Mouse (Mus musculus) forebrain, embryonic 14.5 days (tissue): ENCODE data around the gene Cxcr1. TPM values are rescaled to one million over a fixed set of nuclear protein-coding genes. Genes with fewer than 3 reads are reported as not detected.

Experiments used
- ATAC-seq: fragments of 200-750 bp; cut with Nextera tagmentation; 2 replicates; pipeline ENCODE4 v1.8.0; 2017; ENCODE audit warnings: mild to moderate bottlenecking, moderate library complexity
- DNase-seq: peaks from one replicate; pipeline ENCODE4 v3.0.0-alpha.2; 2015; ENCODE audit warnings: low spot score
- H3K27ac ChIP-seq: fragments of 300-500 bp; sonication (generic); 2 replicates; pipeline ENCODE4 v1.5.1; 2014; ENCODE audit warnings: low read depth, mild to moderate bottlenecking, control low read depth, low read length, moderate library complexity
- H3K27me3 ChIP-seq: fragments of 300-500 bp; sonication (generic); replicated peaks from 2 replicates; pipeline ENCODE4 v1.6.1; 2014; ENCODE audit warnings: low read length, control low read depth, mixed read lengths; ENCODE audit not compliant: control insufficient read depth, insufficient read depth
- H3K36me3 ChIP-seq: fragments of 300-500 bp; sonication (generic); 2 replicates; pipeline ENCODE4 v1.6.1; 2014; ENCODE audit warnings: low read length, control low read depth; ENCODE audit not compliant: control insufficient read depth, insufficient read depth
- H3K4me1 ChIP-seq: fragments of 300-500 bp; sonication (generic); 2 replicates; pipeline ENCODE4 v1.6.1; 2014; ENCODE audit warnings: antibody characterized with exemption, low read length, control low read depth; ENCODE audit not compliant: control insufficient read depth, insufficient read depth
- H3K4me2 ChIP-seq: fragments of 300-500 bp; sonication (generic); 2 replicates; pipeline ENCODE4 v1.6.1; 2014; ENCODE audit warnings: mild to moderate bottlenecking, control low read depth, low read length
- H3K4me3 ChIP-seq: fragments of 300-500 bp; sonication (generic); 2 replicates; pipeline ENCODE4 v1.5.1; 2014; ENCODE audit warnings: low read depth, low read length, control low read depth
- H3K9ac ChIP-seq: fragments of 300-500 bp; sonication (generic); 2 replicates; pipeline ENCODE4 v1.6.1; 2014; ENCODE audit warnings: mild to moderate bottlenecking, low read length, control low read depth, moderate library complexity
- H3K9me3 ChIP-seq: fragments of 300-500 bp; sonication (generic); replicated peaks from 2 replicates; pipeline ENCODE4 v1.6.1; 2016; ENCODE audit warnings: low read length, control low read depth, mixed read lengths; ENCODE audit not compliant: control insufficient read depth
- WGBS: fragments of 180-500 bp; shearing (Covaris S2); extraction: QIAGEN DNeasy Blood & Tissue Kit; methylation state at CpG from one replicate; pipeline ENCODE4 v1.1.7; 2014; 5-methylcytosine and 5-hydroxymethylcytosine counted together
- polyA plus RNA-seq: library from polyadenylated mRNA; unstranded; fragments of >200 nt; fragmentation: Nextera tagmentation; extraction: Ambion mirVana; gene quantifications from 2 replicates; pipeline ENCODE4 v1.2.1, GENCODE M21; 2014

Gene Cxcr1
- not detected in 2 replicates for polyA plus RNA-seq

DNA sequence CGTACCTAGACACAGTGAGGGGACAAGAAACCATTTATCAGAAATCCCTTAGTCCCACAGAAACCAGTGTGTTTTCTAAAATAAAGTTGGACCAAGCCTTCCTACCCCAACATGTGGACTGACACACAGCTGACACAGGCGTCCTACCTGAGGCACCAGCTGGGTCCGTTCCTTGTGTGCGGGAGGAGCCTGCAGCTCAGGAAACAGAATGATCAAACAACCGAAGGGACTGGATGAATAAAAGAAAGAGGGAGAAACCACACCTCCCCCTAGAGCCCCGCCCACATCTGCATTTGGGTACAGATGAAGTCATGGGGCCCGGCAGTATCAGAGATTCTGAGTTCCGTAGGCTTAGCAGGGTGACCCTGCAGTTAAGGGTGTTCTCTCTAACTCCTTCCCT is at the start of gene Cxcr1:
Gene Cxcr1, minus strand, starts transcription at position 187 of the 400 bp plus-strand sequence.
- Histone ChIP-seq H3K4me1 (no peaks in the 10 kb centered on the region), H3K9ac (no peak within 1 kb of the TSS), H3K36me3 (no peaks in the 10 kb centered on the region), H3K4me2 (no peak within 1 kb of the TSS), H3K9me3 (no peaks in the 10 kb centered on the region), H3K27ac (no peak within 1 kb of the TSS), H3K27me3 (no peaks in the 10 kb centered on the region), H3K4me3 (no peak within 1 kb of the TSS)
- 76% methylated on average over 8 of the region's 8 CpGs for WGBS
- ATAC-seq (no peak), DNase-seq (no peak)

DNA sequence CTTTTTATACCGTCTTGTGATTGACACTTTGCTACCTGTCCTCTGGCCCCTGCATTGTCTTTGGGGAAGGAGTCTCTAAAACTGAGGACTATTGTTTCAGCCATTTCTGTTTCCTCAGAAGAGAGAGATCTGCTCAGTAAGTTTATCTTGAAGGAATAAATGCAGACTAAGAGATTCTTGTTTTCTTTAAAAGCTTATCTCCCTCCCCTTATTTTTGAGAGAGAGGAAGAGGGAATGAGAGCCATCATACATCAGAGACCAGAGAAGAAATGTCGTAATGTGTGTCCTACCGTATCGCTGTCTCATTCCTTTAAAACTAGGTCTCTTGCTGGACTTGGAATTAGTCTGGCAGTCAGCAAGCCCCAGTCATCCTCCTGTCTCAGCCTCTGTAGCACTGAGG is 46.4 kb upstream of the Cxcr1 start:
- no peak overlapping the region for H3K9ac ChIP-seq

DNA sequence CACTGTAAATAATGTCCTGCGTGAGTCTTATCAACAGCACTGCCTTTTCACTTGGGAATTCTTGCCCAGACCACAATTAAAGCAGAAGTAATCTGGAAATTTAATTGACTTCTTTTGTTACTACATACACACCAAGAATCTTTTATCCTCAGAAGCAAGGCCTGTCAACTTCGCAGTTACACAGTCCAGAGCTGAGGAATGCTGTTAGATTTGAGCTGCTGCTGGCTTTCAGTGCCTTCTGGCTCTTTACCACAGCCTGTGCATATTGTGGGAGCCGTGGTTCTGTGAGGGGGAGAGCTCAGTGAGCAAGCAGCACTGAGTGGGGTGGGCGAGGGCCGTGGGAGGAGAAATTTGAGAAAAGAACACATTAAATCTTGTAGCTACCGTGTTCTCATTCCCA is 45.9 kb upstream of the Cxcr1 start:
- H3K27me3 ChIP-seq = no peaks in the 10 kb centered on the region
- H3K9ac ChIP-seq = no peak overlapping the region
- H3K36me3 ChIP-seq = no peaks in the 10 kb centered on the region
- no peak for ATAC-seq
- H3K27ac ChIP-seq = no peak overlapping the region
- no peak overlapping the region for H3K4me3 ChIP-seq
- peaks cover 22% of the 10 kb centered on the region for H3K4me1 ChIP-seq
- H3K4me2 ChIP-seq = no peak overlapping the region
- no peaks in the 10 kb centered on the region for H3K9me3 ChIP-seq
- DNase-seq = no peak
- 72% methylated on average over 6 of the region's 6 CpGs for WGBS

More for the DNA sequence above, 46.4 kb upstream of the Cxcr1 start:
- DNase-seq = no peak
- no peaks in the 10 kb centered on the region for H3K9me3 ChIP-seq
- H3K4me1 ChIP-seq = peaks cover 22% of the 10 kb centered on the region
- H3K4me2 ChIP-seq = no peak overlapping the region
- no peak overlapping the region for H3K27ac ChIP-seq
- ATAC-seq = no peak
- H3K27me3 ChIP-seq = no peaks in the 10 kb centered on the region
- no peak overlapping the region for H3K4me3 ChIP-seq
- H3K36me3 ChIP-seq = no peaks in the 10 kb centered on the region
- 92% methylated on average over 4 of the region's 4 CpGs for WGBS

GRCm38 (mm10) chr1:74239618-74240017 is 45.2 kb upstream of the Cxcr1 start:
- no peak for DNase-seq
- peaks cover 22% of the 10 kb centered on the region for H3K4me1 ChIP-seq
- H3K4me2 ChIP-seq = peak overlapping the region; percentile 16; the same call in 1 of the 2 replicates
- no peaks in the 10 kb centered on the region for H3K27me3 ChIP-seq
- H3K9me3 ChIP-seq = no peaks in the 10 kb centered on the region
- H3K4me3 ChIP-seq = no peak overlapping the region
- H3K27ac ChIP-seq = no peak overlapping the region
- WGBS = 59% methylated on average over 11 of the region's 11 CpGs
- H3K9ac ChIP-seq = peak overlapping the region; percentile 23; the same call in 1 of the 2 replicates
- no peaks in the 10 kb centered on the region for H3K36me3 ChIP-seq
- ATAC-seq = no peak

- Histone ChIP-seq H3K4me3 (no peak overlapping the region), H3K9ac (peak overlapping the region; percentile 23; the same call in 1 of the 2 replicates), H3K9me3 (no peaks in the 10 kb centered on the region), H3K27me3 (no peaks in the 10 kb centered on the region), H3K27ac (no peak overlapping the region), H3K4me2 (peak overlapping the region; percentile 16; the same call in 1 of the 2 replicates), H3K36me3 (no peaks in the 10 kb centered on the region), H3K4me1 (peaks cover 22% of the 10 kb centered on the region)
- 63% methylated on average over 7 of the region's 7 CpGs for WGBS
- DNase-seq = no peak
- no peak for ATAC-seq
These were observed 44.7 kb upstream of the Cxcr1 start for GRCm38 (mm10) chr1:74239162-74239561.

DNA sequence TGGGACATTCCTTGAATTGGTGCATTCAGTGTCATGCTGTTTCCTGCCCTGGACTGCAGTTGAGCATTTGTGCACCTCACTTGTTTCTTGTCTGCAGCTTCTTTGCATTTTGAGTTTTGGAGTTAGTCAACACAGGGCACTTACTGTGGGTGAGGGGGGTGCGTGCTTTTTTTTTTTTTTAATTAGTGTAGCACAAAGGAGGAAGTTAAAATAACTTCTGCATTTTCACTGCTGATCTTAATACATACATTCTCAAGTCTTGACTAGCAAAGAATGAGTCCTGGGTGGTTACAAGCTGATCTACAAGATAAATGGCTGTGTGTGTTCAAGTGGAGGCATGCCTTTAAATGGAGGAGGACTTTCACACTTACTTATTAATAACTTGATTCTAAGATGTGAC is 43.7 kb upstream of the Cxcr1 start:
- H3K36me3 ChIP-seq = no peaks in the 10 kb centered on the region

GRCm38 (mm10) chr1:74237671-74238070 is 43.2 kb upstream of the Cxcr1 start:
- no peaks in the 10 kb centered on the region for H3K36me3 ChIP-seq
- H3K27ac ChIP-seq = no peak overlapping the region
- DNase-seq = no peak
- no peak for ATAC-seq
- peak overlapping the region; percentile 93 for H3K9ac ChIP-seq
- peak overlapping the region; percentile 82 for H3K4me2 ChIP-seq
- H3K9me3 ChIP-seq = no peaks in the 10 kb centered on the region
- peak overlapping the region; percentile 93 for H3K4me3 ChIP-seq
- H3K27me3 ChIP-seq = no peaks in the 10 kb centered on the region
- 49% methylated on average over 5 of the region's 5 CpGs for WGBS
- H3K4me1 ChIP-seq = peaks cover 22% of the 10 kb centered on the region

More for the DNA sequence above, 43.7 kb upstream of the Cxcr1 start:
- Histone ChIP-seq H3K27ac (no peak overlapping the region), H3K4me3 (peak overlapping the region; percentile 93), H3K27me3 (no peaks in the 10 kb centered on the region), H3K9ac (peak overlapping the region; percentile 93; the same call in 1 of the 2 replicates), H3K9me3 (no peaks in the 10 kb centered on the region), H3K4me1 (peaks cover 22% of the 10 kb centered on the region), H3K4me2 (peak overlapping the region; percentile 82)
- 70% methylated on average over 1 of the region's 1 CpGs for WGBS
- ATAC-seq = no peak
- DNase-seq = no peak

- H3K27ac ChIP-seq = peak overlapping the region; percentile 85
- H3K27me3 ChIP-seq = no peaks in the 10 kb centered on the region
- H3K9ac ChIP-seq = peak overlapping the region; percentile 93
- WGBS = under 1% methylated on average over 46 of the region's 57 CpGs
- H3K4me3 ChIP-seq = peak overlapping the region; percentile 93
- no peaks in the 10 kb centered on the region for H3K9me3 ChIP-seq
- ATAC-seq (peak; percentile 84), DNase-seq (peak; percentile 14)
- H3K4me2 ChIP-seq = peak overlapping the region; percentile 82
- no peaks in the 10 kb centered on the region for H3K36me3 ChIP-seq
- peaks cover 22% of the 10 kb centered on the region for H3K4me1 ChIP-seq
These were observed 42.3 kb upstream of the Cxcr1 start for GRCm38 (mm10) chr1:74236590-74237317.

- Histone ChIP-seq H3K9me3 (no peaks in the 10 kb centered on the region), H3K9ac (peak within 1 kb of the TSS; percentile 93), H3K4me3 (peak within 1 kb of the TSS; percentile 93), H3K27me3 (no peaks in the 10 kb centered on the region), H3K27ac (peak within 1 kb of the TSS; percentile 85), H3K36me3 (no peaks in the 10 kb centered on the region), H3K4me1 (peaks cover 22% of the 10 kb centered on the region), H3K4me2 (peak within 1 kb of the TSS; percentile 82)
- DNase-seq = peak; percentile 97
- peak; percentile 94 for ATAC-seq
- 2% methylated on average over 51 of the region's 55 CpGs for WGBS
These were observed 41.6 kb upstream of the Cxcr1 start, which contains the start of gene Arpc2 for GRCm38 (mm10) chr1:74235938-74236589. Gene Arpc2, plus strand, starts transcription at chr1:74236084.
